Mouse (Mus musculus): ENCODE results near the gene Gm9964.

DNA sequence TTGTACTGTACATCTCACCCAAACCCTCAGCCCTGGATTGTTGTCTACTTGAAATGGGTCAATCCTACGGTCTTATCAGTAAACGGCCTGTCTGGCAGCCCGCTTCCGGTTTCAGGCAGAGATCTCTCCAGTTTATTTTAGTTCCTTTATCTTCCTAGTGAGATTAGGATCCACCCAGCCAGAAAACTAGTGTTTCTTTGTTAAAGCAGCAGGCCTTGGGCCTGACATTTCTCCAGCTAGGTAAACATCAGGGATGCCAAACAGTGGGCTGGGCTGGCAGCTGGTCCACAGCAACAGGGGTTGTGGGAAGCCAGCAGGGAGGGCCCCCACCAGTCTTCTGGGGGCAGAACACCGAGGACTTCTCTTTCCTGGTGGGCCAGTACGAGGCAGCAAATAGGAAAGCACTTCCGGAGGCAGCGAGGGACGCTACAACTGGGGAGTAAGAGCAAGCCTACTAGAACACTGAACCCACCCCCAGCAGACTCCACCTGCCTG, 10.4 kb downstream of the Gm9964 start:
- TF ChIP-seq GATA1 (IDR thresholded peaks at IDR 0.05; ENCODE audit: low read length): no peak
- TF ChIP-seq TAL1 (IDR thresholded peaks at IDR 0.05; ENCODE audit: low read length): no peak
